In genomic region chr17:51811086-51811868, GRCm38 (mm10) we compare ENCODE assay signal across 7 mouse cellular contexts. TPM values are rescaled to one million over a fixed set of nuclear protein-coding genes. Genes with fewer than 3 reads are reported as not detected.
DNase-seq lines count a peak whose midpoint lies in the region; ATAC-seq lines count a peak whose summit lies in the region.

No protein-coding gene starts in this region.

- WGBS in embryonic facial prominence, embryonic 15.5 days = 9% methylated on average over 8 of the region's 8 CpGs
- WGBS in midbrain, embryonic 12.5 days = 1% methylated on average over 8 of the region's 8 CpGs

- DNase-seq in MN1 (ENCODE audit: low spot score) = peak; percentile 78
- DNase-seq in adrenal gland, postnatal 10 days = peak; percentile 73
- DNase-seq in heart, postnatal 14 days = peak; percentile 52 to 71
- peak; percentile 50 to 73 for DNase-seq in kidney, postnatal 36 days

- H3K9me3 ChIP-seq in embryonic facial prominence, embryonic 15.5 days (replicated peaks) = no peaks in the 10 kb centered on the region
- H3K9me3 ChIP-seq in midbrain, embryonic 12.5 days = no peaks in the 10 kb centered on the region

- intact Hi-C loops in heart, postnatal 14 days (cut with DNase I) = no loop called here

- no peak overlapping the region for H3K27ac ChIP-seq in embryonic facial prominence, embryonic 15.5 days (replicated peaks)
- peak overlapping the region; percentile 95 for H3K27ac ChIP-seq in midbrain, embryonic 12.5 days (replicated peaks)

- no peaks in the 10 kb centered on the region for H3K36me3 ChIP-seq in embryonic facial prominence, embryonic 15.5 days
- H3K36me3 ChIP-seq in midbrain, embryonic 12.5 days = 0 out of 2 replicates have a peak, but pooled peaks cover 7% of the 10 kb centered on the region

- H3K4me1 ChIP-seq in embryonic facial prominence, embryonic 15.5 days = 0 out of 2 replicates have a peak, but pooled peaks cover under 1% of the 10 kb centered on the region
- peaks cover 9% of the 10 kb centered on the region; the same call in 1 of the 2 replicates for H3K4me1 ChIP-seq in midbrain, embryonic 12.5 days

- H3K27me3 ChIP-seq in embryonic facial prominence, embryonic 15.5 days = no peaks in the 10 kb centered on the region
- H3K27me3 ChIP-seq in midbrain, embryonic 12.5 days = no peaks in the 10 kb centered on the region

- H3K4me2 ChIP-seq in embryonic facial prominence, embryonic 15.5 days (replicated peaks) = peak overlapping the region; percentile 92
- peak overlapping the region; percentile 66 for H3K4me2 ChIP-seq in midbrain, embryonic 12.5 days (replicated peaks)

- ATAC-seq in embryonic facial prominence, embryonic 15.5 days (ENCODE audit: insufficient number of reproducible peaks, low FRiP score, low TSS enrichment, low read depth) = no peak
- ATAC-seq in midbrain, embryonic 12.5 days (ENCODE audit: low FRiP score, low read depth) = no peak
- no peak for ATAC-seq in erythroblast, adult 5-6 weeks (replicated peaks; ENCODE audit: low FRiP score, poor library complexity, severe bottlenecking)

- H3K9ac ChIP-seq in embryonic facial prominence, embryonic 15.5 days = no peak overlapping the region
- H3K9ac ChIP-seq in midbrain, embryonic 12.5 days (replicated peaks) = peak overlapping the region; percentile 82

- H3K4me3 ChIP-seq in embryonic facial prominence, embryonic 15.5 days (replicated peaks) = peak overlapping the region; percentile 85
- peak overlapping the region; percentile 69 for H3K4me3 ChIP-seq in midbrain, embryonic 12.5 days

RNA-seq across cellular contexts. Expression of gene Satb1, which starts 21.8 kb away (rescaled TPM):
- total RNA-seq in adrenal gland, postnatal 10 days (2021) = 10 to 100 TPM; 26.4 to 27.5 TPM
- polyA plus RNA-seq in embryonic facial prominence, embryonic 15.5 days (2015; fragmentation: Nextera tagmentation; extraction: Ambion mirVana) = 16.0 and 16.9 TPM in 2 replicates
- total RNA-seq in heart, postnatal 14 days (2021) = 10 to 100 TPM; 27.1 to 63.8 TPM
- polyA plus RNA-seq in midbrain, embryonic 12.5 days (2016; fragmentation: Nextera tagmentation; extraction: Ambion mirVana) = 35.9 and 38.8 TPM in 2 replicates
- 13.4 and 28.6 TPM in 2 replicates for total RNA-seq in erythroblast, adult 5-6 weeks (2015; ENCODE audit: low replicate concordance)
- total RNA-seq in erythroblast, adult 5-6 weeks (2017; ENCODE audit: low replicate concordance) = 1.4 and 3.3 TPM in 2 replicates
